Mouse (Mus musculus): ENCODE measurements at regions not wholly inside any gene's neighbourhood (a gene's known extent, or its start where the extent isn't known, plus 50 kb on each side); places are given as distances from the start of the nearest gene placed in this dataset.

DNA sequence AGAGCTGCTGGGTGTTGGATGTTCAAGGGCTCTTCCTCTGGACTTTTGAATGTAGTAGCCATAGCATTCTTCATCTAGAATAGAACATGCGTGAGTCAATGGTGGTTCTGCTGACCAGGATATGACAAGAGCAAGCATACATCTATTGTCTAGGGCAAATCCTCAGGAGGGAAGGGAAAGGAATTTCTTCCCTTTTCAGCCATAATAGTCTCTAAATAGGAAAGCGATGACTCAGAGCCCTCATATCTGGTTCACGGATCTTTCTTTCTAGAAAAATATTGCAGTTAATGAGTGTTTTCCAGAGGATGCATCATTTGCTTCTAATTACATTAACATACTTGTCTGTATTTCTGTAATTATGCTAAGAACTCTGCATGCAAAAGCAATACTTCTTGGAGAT is 615.9 kb downstream of the Utrn start:
- no peak for TF ChIP-seq CTCF (conservative IDR thresholded peaks at IDR 0.05; ENCODE audit: insufficient read depth, insufficient read length, low read depth, low read length)
- no peak for TF ChIP-seq POLR2A (IDR thresholded peaks at IDR 0.05; ENCODE audit: low read depth, low read length)

All from kidney, adult 2 months (tissue).